Mouse (Mus musculus): ENCODE results near the gene Map2k4. TPM values are rescaled to one million over a fixed set of nuclear protein-coding genes. Genes with fewer than 3 reads are reported as not detected.

The Map2k4 gene
- polyA plus RNA-seq (2015; fragmentation: Nextera tagmentation; extraction: Ambion mirVana) = 59.4 and 61.0 TPM in 2 replicates

GRCm38 (mm10) chr11:65788154-65788553 is at the start of gene Map2k4:
Gene Map2k4, minus strand, starts transcription at chr11:65788297.
- peak; percentile 100 for ATAC-seq (ENCODE audit: borderline replicate concordance, extremely low read depth, low FRiP score, low TSS enrichment)
- H3K9ac ChIP-seq = peak within 1 kb of the TSS; percentile 96
- peak within 1 kb of the TSS; percentile 87 for H3K27ac ChIP-seq
- H3K27me3 ChIP-seq = no peaks in the 10 kb centered on the region
- H3K4me3 ChIP-seq = peak within 1 kb of the TSS; percentile 98
- peaks cover 20% of the 10 kb centered on the region for H3K4me1 ChIP-seq
- WGBS = 0% methylated on average over 36 of the region's 36 CpGs
- H3K36me3 ChIP-seq = no peaks in the 10 kb centered on the region
- H3K9me3 ChIP-seq = no peaks in the 10 kb centered on the region
- peak within 1 kb of the TSS; percentile 69 for H3K4me2 ChIP-seq

GRCm38 (mm10) chr11:65824556-65824955 is 36.5 kb upstream of the Map2k4 start:
- H3K4me2 ChIP-seq = no peak overlapping the region
- no peaks in the 10 kb centered on the region for H3K9me3 ChIP-seq
- no peak for ATAC-seq (ENCODE audit: borderline replicate concordance, extremely low read depth, low FRiP score, low TSS enrichment)
- no peak overlapping the region for H3K27ac ChIP-seq
- H3K27me3 ChIP-seq = no peaks in the 10 kb centered on the region
- peaks cover 45% of the 10 kb centered on the region for H3K36me3 ChIP-seq
- H3K9ac ChIP-seq = no peak overlapping the region
- WGBS = 81% methylated on average over 3 of the region's 3 CpGs
- H3K4me1 ChIP-seq = no peaks in the 10 kb centered on the region
- H3K4me3 ChIP-seq = no peak overlapping the region

- WGBS = 11% methylated on average over 7 of the region's 7 CpGs
- no peak overlapping the region for H3K4me2 ChIP-seq
- no peaks in the 10 kb centered on the region for H3K27me3 ChIP-seq
- H3K36me3 ChIP-seq = peaks cover 37% of the 10 kb centered on the region
- H3K4me1 ChIP-seq = no peaks in the 10 kb centered on the region
- H3K27ac ChIP-seq = no peak overlapping the region
- no peak overlapping the region for H3K9ac ChIP-seq
- no peak for ATAC-seq (ENCODE audit: borderline replicate concordance, extremely low read depth, low FRiP score, low TSS enrichment)
- H3K4me3 ChIP-seq = no peak overlapping the region
- H3K9me3 ChIP-seq = no peaks in the 10 kb centered on the region
Measured at GRCm38 (mm10) chr11:65820877-65821276, 32.8 kb upstream of the Map2k4 start.

- H3K9ac ChIP-seq = no peak overlapping the region
- no peak overlapping the region for H3K27ac ChIP-seq
- WGBS = 71% methylated on average over 5 of the region's 5 CpGs
- H3K4me3 ChIP-seq = no peak overlapping the region
- H3K4me2 ChIP-seq = no peak overlapping the region
- H3K4me1 ChIP-seq = no peaks in the 10 kb centered on the region
- no peaks in the 10 kb centered on the region for H3K27me3 ChIP-seq
- no peaks in the 10 kb centered on the region for H3K9me3 ChIP-seq
- H3K36me3 ChIP-seq = peaks cover 43% of the 10 kb centered on the region
- ATAC-seq (ENCODE audit: borderline replicate concordance, extremely low read depth, low FRiP score, low TSS enrichment) = no peak
Measured at GRCm38 (mm10) chr11:65820280-65820679, 32.2 kb upstream of the Map2k4 start.

DNA sequence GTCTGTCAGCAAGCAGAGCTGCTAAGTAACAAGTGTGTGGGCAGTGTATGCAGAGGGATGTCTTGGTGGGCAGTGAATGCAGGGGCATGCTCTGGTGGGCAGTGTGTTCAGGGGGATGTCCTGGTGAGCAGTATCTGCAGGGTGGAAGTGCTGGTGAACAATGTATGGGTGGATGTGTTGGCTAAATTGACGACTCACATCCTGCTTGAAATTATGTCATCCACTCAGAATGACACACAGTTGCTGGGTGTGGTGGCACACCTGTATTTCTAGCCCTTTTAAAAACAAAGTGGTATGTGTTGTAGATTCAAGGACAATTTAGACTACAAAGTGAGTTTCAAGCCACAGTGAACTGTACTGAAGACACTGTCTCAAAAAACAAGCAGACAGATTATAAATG is 30.1 kb upstream of the Map2k4 start:
- H3K4me1 ChIP-seq = no peaks in the 10 kb centered on the region
- H3K9me3 ChIP-seq = no peaks in the 10 kb centered on the region
- peaks cover 44% of the 10 kb centered on the region for H3K36me3 ChIP-seq
- no peak overlapping the region for H3K4me3 ChIP-seq
- H3K4me2 ChIP-seq = no peak overlapping the region
- H3K27me3 ChIP-seq = no peaks in the 10 kb centered on the region
- WGBS = 41% methylated on average over 1 of the region's 1 CpGs
- ATAC-seq (ENCODE audit: borderline replicate concordance, extremely low read depth, low FRiP score, low TSS enrichment) = no peak
- H3K9ac ChIP-seq = no peak overlapping the region
- no peak overlapping the region for H3K27ac ChIP-seq

- Histone ChIP-seq H3K4me2 (no peak overlapping the region), H3K27ac (no peak overlapping the region), H3K36me3 (peaks cover 30% of the 10 kb centered on the region; the same call in 1 of the 2 replicates), H3K9ac (no peak overlapping the region), H3K9me3 (no peaks in the 10 kb centered on the region), H3K4me3 (no peak overlapping the region), H3K27me3 (no peaks in the 10 kb centered on the region), H3K4me1 (no peaks in the 10 kb centered on the region)
- WGBS = 74% methylated on average over 6 of the region's 6 CpGs
- no peak for ATAC-seq (ENCODE audit: borderline replicate concordance, extremely low read depth, low FRiP score, low TSS enrichment)
Measured at GRCm38 (mm10) chr11:65816237-65816636, 28.1 kb upstream of the Map2k4 start.

DNA sequence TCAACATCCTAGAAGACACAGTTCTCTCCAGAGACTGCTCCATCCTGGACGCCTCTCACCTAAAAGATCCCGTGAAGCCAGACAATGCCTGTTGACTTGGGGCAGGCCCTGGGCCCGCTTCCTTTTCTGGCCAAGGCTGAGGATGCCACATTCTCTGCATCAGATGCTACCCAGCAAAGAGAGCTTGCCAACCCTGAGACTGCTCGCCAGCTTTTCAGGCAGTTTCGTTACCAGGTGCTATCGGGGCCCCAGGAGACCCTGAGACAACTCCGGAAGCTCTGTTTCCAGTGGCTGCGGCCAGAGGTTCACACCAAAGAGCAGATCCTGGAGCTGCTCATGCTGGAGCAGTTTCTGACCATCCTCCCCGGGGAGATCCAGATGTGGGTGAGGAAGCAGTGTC is 26.3 kb upstream of the Map2k4 start:
- peaks cover 27% of the 10 kb centered on the region; the same call in 1 of the 2 replicates for H3K36me3 ChIP-seq
- H3K4me2 ChIP-seq = no peak overlapping the region
- H3K9ac ChIP-seq = no peak overlapping the region
- H3K27me3 ChIP-seq = no peaks in the 10 kb centered on the region
- ATAC-seq (ENCODE audit: borderline replicate concordance, extremely low read depth, low FRiP score, low TSS enrichment) = no peak
- no peaks in the 10 kb centered on the region for H3K4me1 ChIP-seq
- no peak overlapping the region for H3K27ac ChIP-seq
- H3K4me3 ChIP-seq = no peak overlapping the region
- WGBS = 87% methylated on average over 9 of the region's 9 CpGs
- H3K9me3 ChIP-seq = no peaks in the 10 kb centered on the region

GRCm38 (mm10) chr11:65812088-65812487 is 24.0 kb upstream of the Map2k4 start:
- no peaks in the 10 kb centered on the region for H3K9me3 ChIP-seq
- ATAC-seq (ENCODE audit: borderline replicate concordance, extremely low read depth, low FRiP score, low TSS enrichment) = no peak
- peaks cover 24% of the 10 kb centered on the region; the same call in 1 of the 2 replicates for H3K36me3 ChIP-seq
- H3K27me3 ChIP-seq = no peaks in the 10 kb centered on the region
- no peak overlapping the region for H3K4me2 ChIP-seq
- peaks cover 4% of the 10 kb centered on the region for H3K4me1 ChIP-seq
- H3K27ac ChIP-seq = no peak overlapping the region
- no peak overlapping the region for H3K9ac ChIP-seq
- H3K4me3 ChIP-seq = no peak overlapping the region
- 35% methylated on average over 5 of the region's 5 CpGs for WGBS

DNA sequence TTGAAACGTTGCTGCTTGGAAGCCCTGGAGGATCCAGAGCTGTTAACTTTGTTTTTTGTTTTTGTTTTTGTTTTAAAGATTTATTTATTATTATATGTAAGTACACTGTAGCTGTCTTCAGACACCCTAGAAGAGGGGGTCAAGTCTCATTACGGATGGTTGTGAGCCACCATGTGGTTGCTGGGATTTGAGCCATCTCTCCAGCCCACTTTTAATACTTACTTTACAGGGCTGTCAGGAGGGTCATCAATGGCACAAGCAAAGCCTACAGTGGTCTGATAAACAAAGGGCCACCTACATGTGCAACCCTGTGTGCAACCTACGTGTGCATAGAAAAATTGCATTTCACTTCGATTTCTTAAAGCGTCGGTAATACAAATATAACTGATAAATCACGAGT is 19.5 kb upstream of the Map2k4 start:
- no peak for ATAC-seq (ENCODE audit: borderline replicate concordance, extremely low read depth, low FRiP score, low TSS enrichment)
- Histone ChIP-seq H3K9me3 (no peaks in the 10 kb centered on the region), H3K4me3 (peak overlapping the region; percentile 85), H3K27ac (peak overlapping the region; percentile 92), H3K27me3 (no peaks in the 10 kb centered on the region), H3K9ac (peak overlapping the region; percentile 79), H3K36me3 (no peaks in the 10 kb centered on the region), H3K4me2 (peak overlapping the region; percentile 90), H3K4me1 (peaks cover 7% of the 10 kb centered on the region)
- 31% methylated on average over 7 of the region's 7 CpGs for WGBS

- H3K27me3 ChIP-seq = no peaks in the 10 kb centered on the region
- peaks cover 7% of the 10 kb centered on the region for H3K4me1 ChIP-seq
- H3K36me3 ChIP-seq = no peaks in the 10 kb centered on the region
- peak within 1 kb of the TSS; percentile 85 for H3K4me3 ChIP-seq
- H3K9me3 ChIP-seq = no peaks in the 10 kb centered on the region
- under 1% methylated on average over 57 of the region's 58 CpGs for WGBS
- H3K4me2 ChIP-seq = peak within 1 kb of the TSS; percentile 90
- ATAC-seq (ENCODE audit: borderline replicate concordance, extremely low read depth, low FRiP score, low TSS enrichment) = peak; percentile 99
- H3K27ac ChIP-seq = peak within 1 kb of the TSS; percentile 92
- peak within 1 kb of the TSS; percentile 79 for H3K9ac ChIP-seq
Measured at GRCm38 (mm10) chr11:65806909-65807504, 18.9 kb upstream of the Map2k4 start, which contains the start of gene Zkscan6. Gene Zkscan6, plus strand, starts transcription at chr11:65807175.

DNA sequence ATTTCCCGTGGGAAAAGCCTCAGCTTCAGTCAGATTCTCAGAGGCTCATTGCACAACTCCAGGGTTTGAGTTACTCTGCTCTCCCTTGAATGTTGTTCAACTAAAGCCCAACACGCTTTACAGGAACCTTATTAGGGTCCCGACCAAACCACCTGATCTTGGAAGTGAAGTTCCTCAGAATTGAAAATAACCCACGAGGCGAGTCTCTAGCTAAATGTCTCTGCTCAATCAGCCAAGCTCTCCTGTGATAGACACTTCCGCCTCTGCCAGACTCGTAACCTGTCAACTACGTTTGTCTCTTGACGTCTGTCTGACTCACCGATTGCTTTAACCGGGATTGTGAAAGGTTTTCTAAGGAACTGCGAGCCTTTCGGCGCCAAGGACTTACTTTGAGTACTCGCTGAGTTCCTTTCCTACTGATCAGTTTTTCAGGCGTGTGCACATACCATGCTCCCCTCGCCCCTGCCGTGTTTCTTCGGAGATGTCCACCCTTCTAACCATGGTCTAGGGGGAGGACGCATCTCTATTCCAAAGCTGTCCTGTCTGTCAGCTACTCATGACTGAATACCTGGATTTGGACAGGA is 18.3 kb upstream of the Map2k4 start:
- Histone ChIP-seq H3K27ac (peak overlapping the region; percentile 60), H3K36me3 (no peaks in the 10 kb centered on the region), H3K4me1 (peaks cover 7% of the 10 kb centered on the region), H3K9me3 (no peaks in the 10 kb centered on the region), H3K4me3 (peak overlapping the region; percentile 85), H3K9ac (peak overlapping the region; percentile 79), H3K4me2 (peak overlapping the region; percentile 90), H3K27me3 (no peaks in the 10 kb centered on the region)
- 1% methylated on average over 20 of the region's 20 CpGs for WGBS
- ATAC-seq (ENCODE audit: borderline replicate concordance, extremely low read depth, low FRiP score, low TSS enrichment) = peak; percentile 40

- Histone ChIP-seq H3K4me2 (no peak overlapping the region), H3K27me3 (no peaks in the 10 kb centered on the region), H3K36me3 (no peaks in the 10 kb centered on the region), H3K27ac (no peak overlapping the region), H3K9me3 (no peaks in the 10 kb centered on the region), H3K4me3 (no peak overlapping the region), H3K4me1 (peaks cover 3% of the 10 kb centered on the region; the same call in 1 of the 2 replicates), H3K9ac (no peak overlapping the region)
- ATAC-seq (ENCODE audit: borderline replicate concordance, extremely low read depth, low FRiP score, low TSS enrichment) = no peak
- WGBS = 39% methylated on average over 3 of the region's 3 CpGs
Measured at GRCm38 (mm10) chr11:65801899-65802298, 13.8 kb upstream of the Map2k4 start.
